In the genomic region with DNA sequence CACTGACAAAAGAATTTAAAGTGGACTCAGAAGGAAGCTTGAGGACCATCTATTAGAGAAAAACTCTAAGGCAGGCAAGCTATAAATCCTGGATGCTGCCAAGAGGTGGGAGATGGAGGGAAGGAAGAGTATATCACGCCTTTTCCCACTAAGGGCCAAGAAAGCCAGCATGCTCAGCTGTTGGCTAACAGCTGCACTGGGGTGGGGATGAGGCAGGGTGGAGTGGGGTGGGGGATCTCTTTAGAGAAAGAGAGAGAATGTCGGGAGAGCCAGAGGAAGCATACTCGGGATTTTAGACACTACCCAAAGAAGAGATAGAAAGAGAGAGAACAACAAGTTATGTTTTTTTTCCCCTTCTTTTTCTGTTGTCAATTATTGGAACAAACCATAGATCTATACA, we compare ENCODE assay signal across 34 mouse cellular contexts.
"Had no signal": no experiment of that assay in that cellular context is flagged by ENCODE, and none has a peak within 500 bp of the region (broad histone marks: within the 10 kb centered on the region; RNA-seq: fewer than 3 reads in every experiment).

No protein-coding gene starts in this region.

- H3K9ac ChIP-seq: heart, embryonic 12.5 days; heart, embryonic 13.5 days; heart, embryonic 15.5 days; hindbrain, embryonic 12.5 days; hindbrain, embryonic 13.5 days; hindbrain, embryonic 14.5 days; hindbrain, embryonic 15.5 days; intestine, embryonic 15.5 days; kidney, embryonic 15.5 days had no signal

- ATAC-seq: hindbrain, embryonic 16.5 days; hindbrain, postnatal 0 days; inflammation-experienced regulatory T-cells, adult 6 months; intestine, embryonic 15.5 days; intestine, embryonic 16.5 days; intestine, postnatal 0 days had no signal

- H3K4me3 ChIP-seq: heart, embryonic 10.5 days; heart, embryonic 12.5 days; heart, embryonic 13.5 days; heart, embryonic 15.5 days; hindbrain, embryonic 10.5 days; hindbrain, embryonic 12.5 days; hindbrain, embryonic 13.5 days; hindbrain, embryonic 15.5 days; intestine, embryonic 15.5 days; kidney, embryonic 15.5 days; layer of hippocampus, adult 2 months had no signal

- DNase-seq: heart, postnatal 10 days; heart, postnatal 14 days; heart, postnatal 36 days; heart, postnatal 4 days; kidney, adult 11 months; kidney, adult 18-20 months; kidney, adult 2 months; kidney, adult 8-10 months; kidney, adult 9 months; kidney, postnatal 10 days; kidney, postnatal 14 days; kidney, postnatal 25 days; kidney, postnatal 36 days; kidney, postnatal 4 days; layer of hippocampus, adult 9-11 months had no signal

- H3K4me2 ChIP-seq: heart, embryonic 11.5 days; heart, embryonic 12.5 days; heart, embryonic 13.5 days; heart, embryonic 15.5 days; hindbrain, embryonic 12.5 days; hindbrain, embryonic 13.5 days; hindbrain, embryonic 14.5 days; hindbrain, embryonic 15.5 days; intestine, embryonic 15.5 days; kidney, embryonic 15.5 days had no signal

- H3K27me3 ChIP-seq: heart, embryonic 12.5 days; heart, embryonic 13.5 days; heart, embryonic 15.5 days; hindbrain, embryonic 13.5 days; intestine, embryonic 15.5 days; kidney, embryonic 15.5 days had no signal

- H3K27ac ChIP-seq: heart, embryonic 10.5 days; heart, embryonic 13.5 days; heart, embryonic 15.5 days; hindbrain, embryonic 10.5 days; hindbrain, embryonic 12.5 days; hindbrain, embryonic 13.5 days; hindbrain, embryonic 14.5 days; hindbrain, embryonic 15.5 days; hindbrain, postnatal 0 days; intestine, embryonic 15.5 days; kidney, embryonic 15.5 days; kidney, postnatal 0 days; layer of hippocampus, adult 2 months had no signal

- H3K4me1 ChIP-seq: heart, embryonic 12.5 days; heart, embryonic 13.5 days; heart, embryonic 15.5 days; hindbrain, embryonic 10.5 days; hindbrain, embryonic 12.5 days; hindbrain, embryonic 13.5 days; hindbrain, embryonic 15.5 days; intestine, embryonic 15.5 days; kidney, embryonic 15.5 days had no signal

- H3K9me3 ChIP-seq: heart, embryonic 10.5 days; heart, embryonic 12.5 days; heart, embryonic 13.5 days; heart, embryonic 15.5 days; hindbrain, embryonic 10.5 days; hindbrain, embryonic 12.5 days; hindbrain, embryonic 13.5 days; hindbrain, embryonic 15.5 days; intestine, embryonic 15.5 days; kidney, embryonic 15.5 days had no signal

- H3K36me3 ChIP-seq: heart, embryonic 10.5 days; heart, embryonic 12.5 days; heart, embryonic 13.5 days; heart, embryonic 15.5 days; hindbrain, embryonic 10.5 days; hindbrain, embryonic 12.5 days; hindbrain, embryonic 13.5 days; hindbrain, embryonic 15.5 days; intestine, embryonic 15.5 days; kidney, embryonic 15.5 days had no signal
